Mouse (Mus musculus) olfactory bulb, adult 2 months (tissue): ENCODE measurements around the gene Ccdc89.

Experiments used
- CTCF ChIP-seq: fragments of 200-500 bp; IDR thresholded peaks from 2 replicates; pipeline ENCODE4 v1.5.1; 2012; ENCODE audit warnings: low read depth, mild to moderate bottlenecking, low read length, moderate library complexity; ENCODE audit not compliant: insufficient read depth
- POLR2A ChIP-seq: fragments of 200-500 bp; IDR thresholded peaks from 2 replicates; pipeline ENCODE4 v1.6.1; 2012; ENCODE audit warnings: mild to moderate bottlenecking, low read depth, low read length, moderate library complexity; ENCODE audit not compliant: insufficient read depth

DNA sequence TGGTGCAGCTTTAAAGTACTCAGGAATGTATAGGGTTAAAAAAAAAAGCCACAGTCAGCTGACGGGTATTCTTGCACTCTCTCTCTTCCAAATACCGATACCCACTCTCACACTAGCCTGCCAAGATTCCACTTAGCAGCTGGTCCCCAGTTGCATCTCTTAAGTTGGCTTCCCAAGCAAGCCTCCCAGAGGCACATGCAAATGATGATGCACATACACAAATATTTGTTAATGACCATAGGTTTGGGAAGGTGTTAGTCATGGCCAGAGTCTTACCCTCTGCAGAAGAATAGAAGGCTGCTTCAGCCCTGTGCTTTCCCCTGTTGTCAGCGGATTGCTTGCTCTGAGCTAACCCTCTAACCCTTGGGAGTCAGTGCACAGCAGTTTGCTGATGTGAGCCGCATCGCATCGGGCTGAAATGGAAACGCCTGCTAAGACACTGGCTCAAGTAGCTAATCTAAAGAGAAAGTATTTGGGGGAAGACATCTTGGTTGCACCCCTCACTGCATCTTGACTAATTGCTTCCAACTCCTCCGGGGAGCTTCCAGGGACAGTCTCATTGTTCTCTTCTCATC lies 39.4 kb upstream of the Ccdc89 start:
- TF ChIP-seq CTCF (no peak), POLR2A (no peak)
